Comparison of ENCODE assay signal across 7 mouse cellular contexts in genomic region chr7:44849416-44850111, GRCm38 (mm10). TPM values are rescaled to one million over a fixed set of nuclear protein-coding genes. Genes with fewer than 3 reads are reported as not detected.
DNase-seq lines count a peak whose midpoint lies in the region; ATAC-seq and TF ChIP-seq lines count a peak whose summit lies in the region.

No protein-coding gene starts in this region.

- WGBS in embryonic facial prominence, embryonic 12.5 days, result under 1% methylated on average over 41 of the region's 41 CpGs
- WGBS in limb, embryonic 12.5 days, result under 1% methylated on average over 41 of the region's 41 CpGs
- WGBS in midbrain, embryonic 15.5 days, result under 1% methylated on average over 41 of the region's 41 CpGs
- WGBS in spleen, adult 2 months, result under 1% methylated on average over 41 of the region's 41 CpGs

- no peaks in the 10 kb centered on the region for H3K27me3 ChIP-seq in embryonic facial prominence, embryonic 12.5 days
- H3K27me3 ChIP-seq in limb, embryonic 12.5 days, result no peaks in the 10 kb centered on the region
- H3K27me3 ChIP-seq in midbrain, embryonic 15.5 days (replicated peaks), result no peaks in the 10 kb centered on the region
- no peaks in the 10 kb centered on the region for H3K27me3 ChIP-seq in spleen, adult 2 months (ENCODE audit: control insufficient read depth, insufficient read depth, low read length)

- TF ChIP-seq CTCF in spleen, adult 2 months (IDR thresholded peaks at IDR 0.05; ENCODE audit: extremely low read depth, insufficient read depth, insufficient read length, insufficient replicate concordance), result no peak

- TF ChIP-seq POLR2A in spleen, adult 2 months (IDR thresholded peaks at IDR 0.05; ENCODE audit: low read depth, low read length), result peak; percentile 1; the same call in 1 of the 2 replicates

- peaks cover 36% of the 10 kb centered on the region for H3K36me3 ChIP-seq in embryonic facial prominence, embryonic 12.5 days
- peaks cover 43% of the 10 kb centered on the region for H3K36me3 ChIP-seq in limb, embryonic 12.5 days
- H3K36me3 ChIP-seq in midbrain, embryonic 15.5 days (replicated peaks), result peaks cover 25% of the 10 kb centered on the region
- peaks cover 18% of the 10 kb centered on the region for H3K36me3 ChIP-seq in spleen, adult 2 months (ENCODE audit: control insufficient read depth, insufficient read depth, low read length)

- peaks cover 31% of the 10 kb centered on the region for H3K4me1 ChIP-seq in embryonic facial prominence, embryonic 12.5 days
- peaks cover 36% of the 10 kb centered on the region for H3K4me1 ChIP-seq in limb, embryonic 12.5 days (replicated peaks)
- H3K4me1 ChIP-seq in midbrain, embryonic 15.5 days, result peaks cover 46% of the 10 kb centered on the region
- H3K4me1 ChIP-seq in spleen, adult 2 months (ENCODE audit: control insufficient read depth, insufficient read depth, insufficient read length), result peaks cover 12% of the 10 kb centered on the region; the same call in 1 of the 2 replicates

- no peaks in the 10 kb centered on the region for H3K9me3 ChIP-seq in embryonic facial prominence, embryonic 12.5 days
- no peaks in the 10 kb centered on the region for H3K9me3 ChIP-seq in limb, embryonic 12.5 days
- no peaks in the 10 kb centered on the region for H3K9me3 ChIP-seq in midbrain, embryonic 15.5 days

- peak overlapping the region; percentile 81 for H3K9ac ChIP-seq in embryonic facial prominence, embryonic 12.5 days
- H3K9ac ChIP-seq in limb, embryonic 12.5 days (replicated peaks), result peak overlapping the region; percentile 68
- peak overlapping the region; percentile 84 for H3K9ac ChIP-seq in midbrain, embryonic 15.5 days

- peak; percentile 87 for DNase-seq in adrenal gland, postnatal 25 days
- DNase-seq in heart, adult 11 months, result peak; percentile 99
- peak; percentile 91 for DNase-seq in kidney, adult 18-20 months
- DNase-seq in spleen, adult 2 months (ENCODE audit: low read depth in 1 of 2, low spot score in 2 of 2), result peak; percentile 88 to 91

- ATAC-seq in embryonic facial prominence, embryonic 12.5 days (ENCODE audit: insufficient number of reproducible peaks, insufficient read depth, low FRiP score, low TSS enrichment), result peak; percentile 65
- peak; percentile 67 for ATAC-seq in limb, embryonic 12.5 days (ENCODE audit: insufficient number of reproducible peaks, insufficient read depth, low FRiP score, low TSS enrichment, low read depth)
- peak; percentile 85 for ATAC-seq in midbrain, embryonic 15.5 days (replicated peaks)

- peak overlapping the region; percentile 96 for H3K27ac ChIP-seq in embryonic facial prominence, embryonic 12.5 days
- peak overlapping the region; percentile 96 for H3K27ac ChIP-seq in limb, embryonic 12.5 days
- peak overlapping the region; percentile 99 for H3K27ac ChIP-seq in midbrain, embryonic 15.5 days
- H3K27ac ChIP-seq in spleen, adult 2 months (ENCODE audit: insufficient read depth, low read length), result peak overlapping the region; percentile 96

- peak overlapping the region; percentile 77 for H3K4me3 ChIP-seq in embryonic facial prominence, embryonic 12.5 days
- peak overlapping the region; percentile 78 for H3K4me3 ChIP-seq in limb, embryonic 12.5 days (replicated peaks)
- peak overlapping the region; percentile 86 for H3K4me3 ChIP-seq in midbrain, embryonic 15.5 days
- peak overlapping the region; percentile 89 for H3K4me3 ChIP-seq in spleen, adult 2 months (ENCODE audit: extremely low read depth, insufficient read depth, insufficient read length)

- H3K4me2 ChIP-seq in embryonic facial prominence, embryonic 12.5 days (replicated peaks), result peak overlapping the region; percentile 85
- H3K4me2 ChIP-seq in limb, embryonic 12.5 days, result peak overlapping the region; percentile 85
- H3K4me2 ChIP-seq in midbrain, embryonic 15.5 days, result peak overlapping the region; percentile 70

RNA-seq across cellular contexts. Expression of gene Tbc1d17, which starts 0.7 kb away (rescaled TPM):
- total RNA-seq in adrenal gland, postnatal 25 days (2021), result 62.1 and 88.5 TPM in 2 replicates
- polyA plus RNA-seq in embryonic facial prominence, embryonic 12.5 days (2016; fragmentation: Nextera tagmentation; extraction: Ambion mirVana), result 94.3 and 105 TPM in 2 replicates
- polyA plus RNA-seq in limb, embryonic 12.5 days (2016; fragmentation: Nextera tagmentation; extraction: Ambion mirVana), result 84.7 and 96.2 TPM in 2 replicates
- 121 and 122 TPM in 2 replicates for polyA plus RNA-seq in midbrain, embryonic 15.5 days (2015; fragmentation: Nextera tagmentation; extraction: Ambion mirVana)
- polyA plus RNA-seq in spleen, adult 2 months (2012; rRNA removed), result 68.4 and 91.7 TPM in 2 replicates

RNA-seq across cellular contexts. Expression of gene Akt1s1, which starts 0.8 kb away (rescaled TPM):
- total RNA-seq in adrenal gland, postnatal 25 days (2021), result 116 and 138 TPM in 2 replicates
- 116 and 120 TPM in 2 replicates for polyA plus RNA-seq in embryonic facial prominence, embryonic 12.5 days (2016; fragmentation: Nextera tagmentation; extraction: Ambion mirVana)
- polyA plus RNA-seq in limb, embryonic 12.5 days (2016; fragmentation: Nextera tagmentation; extraction: Ambion mirVana), result 106 and 110 TPM in 2 replicates
- 89.7 and 91.1 TPM in 2 replicates for polyA plus RNA-seq in midbrain, embryonic 15.5 days (2015; fragmentation: Nextera tagmentation; extraction: Ambion mirVana)
- polyA plus RNA-seq in spleen, adult 2 months (2012; rRNA removed), result 67.8 and 105 TPM in 2 replicates

RNA-seq across cellular contexts. Expression of gene Pnkp, which starts 7.4 kb away (rescaled TPM):
- total RNA-seq in adrenal gland, postnatal 25 days (2021), result 53.2 and 55.8 TPM in 2 replicates
- polyA plus RNA-seq in embryonic facial prominence, embryonic 12.5 days (2016; fragmentation: Nextera tagmentation; extraction: Ambion mirVana), result 29.0 and 30.4 TPM in 2 replicates
- polyA plus RNA-seq in limb, embryonic 12.5 days (2016; fragmentation: Nextera tagmentation; extraction: Ambion mirVana), result 35.5 and 37.3 TPM in 2 replicates
- polyA plus RNA-seq in midbrain, embryonic 15.5 days (2015; fragmentation: Nextera tagmentation; extraction: Ambion mirVana), result 30.5 and 32.8 TPM in 2 replicates
- 67.3 and 84.9 TPM in 2 replicates for polyA plus RNA-seq in spleen, adult 2 months (2012; rRNA removed)

RNA-seq across cellular contexts. Expression of gene Ptov1, which starts 20.0 kb away (rescaled TPM):
- total RNA-seq in adrenal gland, postnatal 25 days (2021), result 309 and 326 TPM in 2 replicates
- polyA plus RNA-seq in embryonic facial prominence, embryonic 12.5 days (2016; fragmentation: Nextera tagmentation; extraction: Ambion mirVana), result 696 and 750 TPM in 2 replicates
- polyA plus RNA-seq in limb, embryonic 12.5 days (2016; fragmentation: Nextera tagmentation; extraction: Ambion mirVana), result 615 and 666 TPM in 2 replicates
- 517 and 553 TPM in 2 replicates for polyA plus RNA-seq in midbrain, embryonic 15.5 days (2015; fragmentation: Nextera tagmentation; extraction: Ambion mirVana)
- polyA plus RNA-seq in spleen, adult 2 months (2012; rRNA removed), result 66.2 and 77.3 TPM in 2 replicates

RNA-seq across cellular contexts. Expression of gene Atf5, which starts 33.1 kb away (rescaled TPM):
- total RNA-seq in adrenal gland, postnatal 25 days (2021), result 108 and 165 TPM in 2 replicates
- polyA plus RNA-seq in embryonic facial prominence, embryonic 12.5 days (2016; fragmentation: Nextera tagmentation; extraction: Ambion mirVana), result 5.3 and 5.8 TPM in 2 replicates
- 3.7 and 4.1 TPM in 2 replicates for polyA plus RNA-seq in limb, embryonic 12.5 days (2016; fragmentation: Nextera tagmentation; extraction: Ambion mirVana)
- 2.8 and 3.9 TPM in 2 replicates for polyA plus RNA-seq in midbrain, embryonic 15.5 days (2015; fragmentation: Nextera tagmentation; extraction: Ambion mirVana)
- 49.6 and 66.2 TPM in 2 replicates for polyA plus RNA-seq in spleen, adult 2 months (2012; rRNA removed)

Comparison
In these comparisons a context has a peak if more than half of its experiments do, and no peak if none do; other contexts are left out.
1. Peak in every context shown above with its lines: DNase-seq, ATAC-seq, H3K4me3 ChIP-seq and H3K27ac ChIP-seq.